Mouse (Mus musculus): ENCODE results near the gene Dohh.

The Dohh gene

GRCm38 (mm10) chr10:81416581-81417226 lies 32.5 kb downstream of the Dohh start:
- no peak for DNase-seq (ENCODE audit: extremely low read depth, low read depth, low spot score)

GRCm38 (mm10) chr10:81417227-81418215 lies 33.3 kb downstream of the Dohh start:
- DNase-seq (ENCODE audit: extremely low read depth, low read depth, low spot score) = no peak

- no peak for DNase-seq (ENCODE audit: extremely low read depth, low read depth, low spot score)
Observed at GRCm38 (mm10) chr10:81418216-81419070, 34.2 kb downstream of the Dohh start.

GRCm38 (mm10) chr10:81419111-81419928 lies 35.1 kb downstream of the Dohh start:
- DNase-seq (ENCODE audit: extremely low read depth, low read depth, low spot score) = no peak

GRCm38 (mm10) chr10:81420191-81420767 lies 36.1 kb downstream of the Dohh start:
- DNase-seq (ENCODE audit: extremely low read depth, low read depth, low spot score) = no peak

- DNase-seq (ENCODE audit: extremely low read depth, low read depth, low spot score) = no peak
Observed at GRCm38 (mm10) chr10:81421041-81421796, 37.0 kb downstream of the Dohh start.

GRCm38 (mm10) chr10:81421797-81422100 lies 37.5 kb downstream of the Dohh start:
- no peak for DNase-seq (ENCODE audit: extremely low read depth, low read depth, low spot score)

GRCm38 (mm10) chr10:81422191-81422590 lies 38.0 kb downstream of the Dohh start:
- no peak for DNase-seq (ENCODE audit: extremely low read depth, low read depth, low spot score)

- DNase-seq (ENCODE audit: extremely low read depth, low read depth, low spot score) = no peak
Observed at GRCm38 (mm10) chr10:81422661-81423217, 38.5 kb downstream of the Dohh start.

GRCm38 (mm10) chr10:81423476-81424245 lies 39.4 kb downstream of the Dohh start:
- no peak for DNase-seq (ENCODE audit: extremely low read depth, low read depth, low spot score)

GRCm38 (mm10) chr10:81424246-81425051 lies 40.2 kb downstream of the Dohh start:
- DNase-seq (ENCODE audit: extremely low read depth, low read depth, low spot score) = no peak

- no peak for DNase-seq (ENCODE audit: extremely low read depth, low read depth, low spot score)
Observed at GRCm38 (mm10) chr10:81425236-81425850, 41.1 kb downstream of the Dohh start.

GRCm38 (mm10) chr10:81426081-81426671 lies 41.9 kb downstream of the Dohh start:
- DNase-seq (ENCODE audit: extremely low read depth, low read depth, low spot score) = no peak

- no peak for DNase-seq (ENCODE audit: extremely low read depth, low read depth, low spot score)
Observed at GRCm38 (mm10) chr10:81426897-81427296, 42.7 kb downstream of the Dohh start.

GRCm38 (mm10) chr10:81427327-81427726 lies 43.1 kb downstream of the Dohh start:
- no peak for DNase-seq (ENCODE audit: extremely low read depth, low read depth, low spot score)

- no peak for DNase-seq (ENCODE audit: extremely low read depth, low read depth, low spot score)
Observed at GRCm38 (mm10) chr10:81427804-81428506, 43.7 kb downstream of the Dohh start.

Data from fat pad, adult 2 months (tissue).